Mouse (Mus musculus): ENCODE data around the gene Abhd17b.
"Not testable (repeated sequence)": the region's sequence is repeated elsewhere in the genome, so short reads cannot be mapped to it uniquely, and the experiment has no call there.

Abhd17b gene

DNA sequence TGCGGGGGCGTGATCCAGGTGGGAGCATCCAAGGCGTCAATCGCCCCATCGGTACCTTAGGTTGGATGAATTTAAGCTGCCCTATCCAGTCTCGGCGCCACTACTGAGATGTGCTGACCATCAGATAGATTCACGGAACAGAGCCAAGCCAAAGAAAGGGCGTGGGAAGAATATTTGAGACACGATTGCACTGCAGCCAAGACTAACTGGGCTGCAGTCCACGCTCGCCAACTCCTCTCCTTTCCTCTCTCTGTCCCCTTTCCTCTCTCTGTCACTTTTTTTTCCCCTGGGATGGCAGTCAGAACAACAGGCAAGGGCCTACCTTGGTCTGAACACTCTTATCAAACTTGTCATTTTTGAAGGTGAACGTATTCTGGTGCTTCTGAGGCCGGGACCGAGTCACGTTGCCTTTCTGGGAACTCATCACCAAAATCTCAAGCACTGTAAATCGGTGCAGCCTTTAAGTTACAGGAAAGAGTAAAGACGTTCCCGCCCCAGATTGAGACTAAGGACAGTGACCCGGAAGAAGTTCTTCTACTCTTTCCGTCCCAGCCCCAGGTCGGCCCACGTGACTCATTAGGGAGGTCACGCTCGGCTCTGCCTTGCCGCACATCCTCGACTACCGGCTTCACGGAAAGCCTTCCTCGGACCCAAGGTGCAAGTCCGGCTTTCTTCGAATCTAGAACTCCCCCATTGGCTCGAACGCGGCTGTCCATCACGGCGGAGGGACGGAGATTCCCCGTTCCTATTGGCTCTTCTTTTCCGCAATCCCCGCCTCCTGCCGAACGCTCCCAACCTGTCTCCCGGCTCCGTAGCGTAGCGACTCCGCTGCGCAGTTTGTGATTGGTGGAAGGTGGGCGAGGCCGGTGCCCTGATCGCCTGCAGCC lies 457 bp upstream of the Abhd17b start, which contains the start of gene 1110059E24Rik:
Gene 1110059E24Rik, minus strand, starts transcription at position 692 of the 887 bp plus-strand sequence.
- in situ Hi-C loops (cut with MseI, MboI) = no loop called here

DNA sequence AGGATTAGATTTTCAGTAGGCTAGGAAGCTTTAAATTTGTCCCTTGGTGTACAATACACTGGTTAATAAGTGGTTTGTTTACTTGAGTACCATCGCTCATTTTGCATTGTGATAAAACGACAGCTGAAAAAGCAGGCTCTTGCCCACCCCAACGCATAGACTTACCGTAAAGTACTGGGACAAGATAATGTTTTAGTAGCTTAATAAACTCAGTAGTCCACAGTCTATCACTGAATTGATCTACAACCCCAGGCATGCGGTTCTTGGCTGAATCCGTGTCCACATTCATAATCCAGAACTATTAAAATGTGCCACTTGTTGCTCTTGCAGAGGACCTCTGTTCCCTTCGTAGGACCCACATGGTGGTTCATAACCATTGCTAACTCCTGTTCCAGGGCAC lies 1.8 kb downstream of the Abhd17b start:
- in situ Hi-C loops (cut with MseI, MboI) = no loop called here

DNA sequence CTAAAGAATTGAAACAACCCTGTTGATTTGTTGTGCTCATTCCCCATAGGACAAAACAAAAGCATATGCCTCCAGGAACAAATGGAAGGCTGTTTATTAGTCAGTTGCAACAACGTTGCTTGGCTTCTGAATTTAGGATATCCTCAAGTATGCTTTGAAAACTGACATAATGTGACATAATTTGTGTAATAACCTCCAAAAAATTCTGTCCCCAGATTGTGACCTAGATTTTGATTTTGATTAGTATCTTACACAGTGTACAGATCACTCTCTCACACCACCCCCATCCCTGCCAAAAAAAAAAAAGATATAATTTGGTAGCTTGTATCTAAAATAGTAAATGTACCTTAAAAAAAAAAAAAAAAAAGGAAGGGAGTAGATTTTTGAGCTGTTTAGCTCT lies 7.7 kb downstream of the Abhd17b start:
- in situ Hi-C loops (cut with MseI, MboI) = no loop called here

GRCm38 (mm10) chr19:21663756-21664456 lies 10.9 kb downstream of the Abhd17b start:
- in situ Hi-C loops (cut with MseI, MboI) = no loop called here

DNA sequence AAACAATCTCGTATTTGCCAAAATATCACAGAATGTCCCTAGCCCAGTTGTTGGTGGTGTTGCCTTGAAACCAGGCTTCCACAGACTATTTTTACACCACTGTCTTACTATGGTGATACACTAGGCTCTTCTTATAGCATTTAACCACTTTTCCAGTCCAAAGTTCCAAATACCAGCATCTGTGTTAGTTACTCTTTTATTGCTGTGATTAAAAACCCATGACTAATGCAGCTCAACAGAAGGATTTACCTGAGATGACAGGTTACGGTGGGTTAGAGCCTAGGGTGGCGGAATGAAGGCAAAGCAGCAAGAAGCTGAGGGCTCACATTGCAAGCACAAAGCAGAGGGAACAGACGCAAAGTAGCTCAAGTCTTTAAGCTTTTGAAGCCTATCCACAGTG lies 16.7 kb downstream of the Abhd17b start:
- in situ Hi-C loops (cut with MseI, MboI) = no loop called here

GRCm38 (mm10) chr19:21674354-21675096 lies 21.5 kb downstream of the Abhd17b start:
- in situ Hi-C loops (cut with MseI, MboI) = no loop called here

GRCm38 (mm10) chr19:21680091-21680490 lies 27.1 kb downstream of the Abhd17b start:
- in situ Hi-C loops (cut with MseI, MboI) = no loop called here

DNA sequence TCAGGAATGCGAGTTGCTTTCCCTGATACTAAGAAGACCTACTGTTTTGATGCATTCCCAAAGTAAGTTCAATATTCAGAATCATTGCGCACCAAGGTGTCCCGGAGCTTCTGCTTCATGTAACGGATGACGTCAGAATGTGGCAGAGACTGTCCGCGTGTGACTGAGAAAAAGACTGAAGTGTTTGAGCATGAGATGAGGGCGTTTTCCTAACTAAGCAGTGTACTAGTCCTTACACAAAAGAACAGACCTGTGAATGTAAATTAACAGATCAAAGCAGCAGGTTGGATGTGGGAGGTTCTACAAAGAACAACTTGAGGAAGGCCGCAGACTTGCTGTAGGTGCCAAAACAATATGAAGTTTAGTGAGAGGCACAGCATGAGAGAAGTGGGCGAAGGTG lies 28.0 kb downstream of the Abhd17b start:
- in situ Hi-C loops (cut with MseI, MboI) = no loop called here

DNA sequence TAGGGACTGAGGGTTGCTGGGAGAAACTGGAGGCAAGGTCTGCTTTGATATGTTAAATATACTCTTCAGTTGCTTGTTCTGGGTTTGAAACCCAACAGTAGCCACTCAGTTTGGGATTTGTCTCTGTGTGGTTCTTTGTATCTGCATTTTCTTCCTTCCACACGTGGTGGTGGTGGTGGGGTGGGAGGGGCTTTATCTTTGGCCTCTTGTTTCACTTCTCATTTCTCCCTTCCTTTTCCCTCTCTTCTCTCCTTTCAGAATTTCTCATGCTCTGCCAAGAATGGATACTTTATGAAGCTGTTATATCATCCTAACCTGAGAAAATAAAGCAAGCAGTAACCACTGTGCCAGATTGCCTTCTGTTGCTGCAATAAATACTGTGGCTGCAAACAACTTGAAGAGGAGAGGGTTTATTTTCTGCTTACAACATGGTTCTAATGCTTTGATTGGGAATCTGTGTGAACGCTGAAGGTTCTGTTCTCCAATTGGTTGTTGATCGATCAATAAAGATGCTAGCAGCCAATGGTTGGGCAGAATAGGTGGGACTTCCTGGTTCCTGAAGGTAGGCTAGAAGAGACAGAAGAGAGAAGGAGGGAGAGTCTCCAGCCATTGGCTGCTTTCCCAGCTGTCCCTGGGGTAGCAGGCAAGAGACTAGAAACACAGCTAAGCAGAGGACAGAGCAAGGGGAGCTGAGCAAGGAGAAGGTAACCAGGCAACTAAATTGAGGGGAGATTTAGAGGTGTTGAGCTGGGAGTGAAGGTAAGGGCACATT lies 60.5 kb downstream of the Abhd17b start:
- in situ Hi-C loops (cut with MseI, MboI) = no loop called here

DNA sequence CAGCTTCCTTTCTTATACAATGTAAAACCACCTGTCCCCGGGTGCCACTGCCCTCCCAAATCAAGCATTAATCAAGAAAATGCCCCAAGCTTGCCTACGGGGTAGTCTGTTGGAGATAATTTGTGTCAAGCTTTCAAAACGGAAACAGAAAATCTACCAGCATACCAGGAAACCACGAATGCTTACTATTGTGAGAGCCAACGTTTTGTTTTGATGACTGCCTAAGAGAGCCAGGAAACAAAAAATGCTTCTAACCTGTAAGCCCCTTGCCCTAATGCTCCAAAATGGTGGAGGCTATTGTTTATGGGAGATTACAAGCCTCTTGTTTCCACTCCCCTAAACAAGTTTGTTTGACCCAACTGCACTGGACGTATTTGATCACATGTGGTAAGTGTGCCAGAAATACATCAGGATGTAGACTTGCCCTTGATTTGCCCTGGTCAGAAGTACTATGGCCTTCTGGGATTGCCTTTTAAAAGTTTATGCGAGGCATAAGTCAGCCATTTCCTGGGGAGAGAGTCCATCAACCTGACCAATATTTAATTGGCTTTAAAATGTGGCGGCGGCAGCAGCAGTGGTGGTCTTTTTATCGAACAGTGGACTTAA lies 61.4 kb downstream of the Abhd17b start:
- in situ Hi-C loops (cut with MseI, MboI) = no loop called here

- in situ Hi-C loops (cut with MseI, MboI) = no loop called here
Measured at GRCm38 (mm10) chr19:21715005-21715442, 62.0 kb downstream of the Abhd17b start.

GRCm38 (mm10) chr19:21715515-21715914 lies 62.5 kb downstream of the Abhd17b start:
- in situ Hi-C loops (cut with MseI, MboI) = no loop called here

DNA sequence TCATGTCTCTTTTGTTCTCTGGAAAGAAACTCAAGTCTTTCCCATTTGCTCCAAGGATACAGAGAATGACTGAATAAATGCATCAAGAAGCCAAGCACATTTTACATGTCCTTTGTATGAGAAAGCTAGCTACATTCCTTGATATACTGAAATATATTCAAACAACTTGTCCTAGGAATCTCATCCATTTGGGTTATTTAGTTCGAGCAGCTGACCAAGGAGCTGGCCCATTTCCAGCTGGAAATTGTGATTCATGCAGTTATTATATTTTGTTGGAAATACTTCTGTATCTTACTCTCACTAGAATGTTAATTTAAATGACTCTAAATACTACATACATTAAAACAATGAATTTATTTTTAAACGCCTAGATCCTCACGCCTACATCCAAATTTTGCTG lies 63.5 kb downstream of the Abhd17b start:
- in situ Hi-C loops (cut with MseI, MboI) = no loop called here

DNA sequence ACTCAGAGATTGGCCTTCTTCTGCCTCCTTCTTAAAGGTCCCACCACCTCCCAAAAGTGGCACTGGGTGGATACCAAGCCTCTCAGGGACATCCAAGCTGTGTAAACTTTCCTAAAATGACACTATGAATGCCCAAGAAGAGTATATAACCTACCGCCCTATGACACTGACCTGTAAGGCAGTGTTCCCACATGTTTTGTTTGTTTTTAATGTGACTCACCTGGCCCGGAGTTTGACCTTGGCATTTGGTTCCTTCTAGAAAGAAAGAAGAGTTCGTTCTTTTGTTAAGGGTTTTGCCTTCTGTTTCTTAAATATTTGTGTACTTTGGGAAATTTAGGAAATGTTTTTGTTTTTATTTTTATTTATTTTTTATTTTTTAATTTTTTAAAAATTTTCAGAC lies 66.2 kb downstream of the Abhd17b start:
- in situ Hi-C loops (cut with MseI, MboI) = no loop called here

DNA sequence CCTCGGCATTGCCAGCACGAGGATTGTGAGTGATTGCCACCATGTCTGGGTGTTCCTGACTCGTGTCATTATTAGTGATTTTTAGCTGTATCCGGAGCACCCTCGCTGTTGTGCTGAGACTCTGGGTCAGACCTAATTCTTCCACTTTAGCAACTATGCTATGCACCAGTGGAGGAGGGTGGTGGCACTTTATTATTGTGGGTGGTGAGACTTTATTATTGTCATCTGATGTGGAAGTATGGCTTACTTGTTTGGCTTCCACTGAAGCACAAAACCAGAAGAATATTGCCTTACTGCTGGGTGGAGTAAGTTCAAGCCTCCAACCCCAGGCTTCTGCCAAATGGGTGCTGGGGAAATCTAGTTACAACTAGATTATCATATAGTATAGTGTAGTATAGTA lies 68.0 kb downstream of the Abhd17b start:
- in situ Hi-C loops (cut with MseI, MboI) = no loop called here

DNA sequence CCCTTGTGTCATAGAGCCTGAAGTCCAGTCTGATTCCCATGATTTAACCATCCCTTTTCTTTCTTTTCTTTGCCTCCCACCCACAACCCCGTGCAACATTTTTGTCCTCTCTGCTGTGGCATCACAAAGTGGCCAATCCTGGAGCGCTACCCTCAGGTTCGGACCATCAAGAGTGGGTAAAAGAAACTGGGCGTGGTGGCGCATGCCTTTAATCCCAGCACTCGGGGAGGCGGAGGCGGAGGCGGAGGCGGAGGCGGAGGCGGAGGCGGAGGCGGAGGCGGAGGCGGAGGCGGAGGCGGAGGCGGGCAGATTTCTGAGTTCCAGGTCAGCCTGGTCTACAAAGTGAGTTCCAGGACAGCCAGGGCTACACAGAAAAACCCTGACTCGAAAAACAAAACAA lies 70.3 kb downstream of the Abhd17b start:
- in situ Hi-C loops (cut with MseI, MboI) = not testable (repeated sequence)

- in situ Hi-C loops (cut with MseI, MboI) = no loop called here
Measured at GRCm38 (mm10) chr19:21723911-21724655, 71.1 kb downstream of the Abhd17b start.

DNA sequence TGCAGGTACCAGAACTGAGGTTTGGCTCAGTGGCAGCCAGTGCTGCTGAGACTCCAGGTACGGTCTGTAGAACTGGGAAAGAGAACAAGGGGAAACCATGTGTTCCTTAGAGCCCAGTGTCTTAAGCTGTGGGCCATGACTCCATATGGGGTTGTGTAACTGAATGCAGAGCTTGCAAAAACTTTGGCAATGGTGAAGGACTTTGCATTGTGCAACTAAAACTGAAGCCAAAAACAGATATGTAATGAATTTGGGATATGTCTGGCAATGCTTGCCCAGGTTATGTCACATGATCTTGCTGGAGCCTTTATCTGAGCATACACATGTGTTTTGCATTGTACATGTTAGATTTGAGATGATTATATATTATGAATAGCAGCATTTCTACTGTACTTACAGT lies 72.2 kb downstream of the Abhd17b start:
- in situ Hi-C loops (cut with MseI, MboI) = loop anchor here in 1 of 2 experiments (25.0 kb wide), 1 partner anchor 338 kb away; no protein-coding TSS in a partner anchor

DNA sequence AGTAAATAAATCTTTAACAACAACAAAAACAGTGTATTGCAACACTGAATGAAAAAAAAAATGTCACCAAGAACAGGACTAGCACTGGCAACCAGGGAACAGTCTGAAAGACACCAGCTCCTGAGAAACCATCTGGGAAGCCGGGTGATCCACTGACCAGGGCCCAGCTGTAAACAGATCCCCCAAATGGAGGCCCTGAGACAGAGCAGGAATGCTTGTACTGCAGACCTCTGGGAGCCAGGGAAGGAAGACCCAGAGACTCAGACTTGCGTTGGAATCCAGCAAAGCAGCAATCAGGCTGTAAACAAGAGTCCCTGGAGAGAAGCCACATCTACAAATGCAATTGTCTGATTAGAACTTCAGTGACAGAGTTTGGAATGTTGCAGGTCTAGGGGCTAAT lies 74.1 kb downstream of the Abhd17b start:
- in situ Hi-C loops (cut with MseI, MboI) = loop anchor here in 1 of 2 experiments (25.0 kb wide), 1 partner anchor 340 kb away; no protein-coding TSS in a partner anchor

- in situ Hi-C loops (cut with MseI, MboI) = loop anchor here in 1 of 2 experiments (25.0 kb wide), 1 partner anchor 341 kb away; no protein-coding TSS in a partner anchor
Measured at GRCm38 (mm10) chr19:21728342-21728741, 75.4 kb downstream of the Abhd17b start.
